Mouse (Mus musculus) left cerebral cortex, postnatal 36 days (tissue): ENCODE data around the gene Dnajc11. TPM values are rescaled to one million over a fixed set of nuclear protein-coding genes. Genes with fewer than 3 reads are reported as not detected.
A peak's percentile ranks its signal among the peaks of the same experiment; 100 is the strongest.

Experiments used
- DNase-seq, 2 experiments: peaks; one replicate each; pipeline ENCODE4 v3.0.0; 2021 to 2022; ENCODE audit warnings: low spot score in 2 of 2, mixed read lengths in 1 of 2
- intact Hi-C: fragments of 180-260 bp; cut with DNase I; formaldehyde crosslinking; loops from one replicate; pipeline ENCODE4 v1.15.1; 2025
- total RNA-seq, 2 experiments: library from RNA; stranded (reverse); gene quantifications; 2 replicates each; pipeline ENCODE4 v1.2.3; 2021

The Dnajc11 gene
- total RNA-seq, 2 experiments from 2014 or later, result 66.0 to 69.2 TPM

- DNase-seq, result peak; percentile 82 to 87
- intact Hi-C loops, result loop anchor here (5.0 kb wide), 1 partner anchor 120 kb away; no protein-coding TSS in a partner anchor
Measured at GRCm38 (mm10) chr4:151977748-151978147, 44.3 kb downstream of the Dnajc11 start.

- intact Hi-C loops, result loop anchor here (2.0 kb wide), 1 partner anchor 50 kb away; no protein-coding TSS in a partner anchor
- DNase-seq, result no peak
Measured at GRCm38 (mm10) chr4:151980699-151981098, 47.2 kb downstream of the Dnajc11 start.

- intact Hi-C loops, result loop anchor here (2.0 kb wide), 1 partner anchor 49 kb away; no protein-coding TSS in a partner anchor
- DNase-seq, result peak; percentile 77 to 78
Measured at GRCm38 (mm10) chr4:151981363-151981762, 47.9 kb downstream of the Dnajc11 start.

- DNase-seq, result no peak
- intact Hi-C loops, result no loop called here
Measured at GRCm38 (mm10) chr4:151983043-151983442, 49.6 kb downstream of the Dnajc11 start.

- DNase-seq, result no peak
- intact Hi-C loops, result no loop called here
Measured at GRCm38 (mm10) chr4:151983560-151983959, 50.1 kb downstream of the Dnajc11 start.

GRCm38 (mm10) chr4:151985886-151986285 lies 52.4 kb downstream of the Dnajc11 start:
- intact Hi-C loops, result no loop called here
- DNase-seq, result no peak

GRCm38 (mm10) chr4:151986650-151987049 lies 53.2 kb downstream of the Dnajc11 start:
- no peak for DNase-seq
- intact Hi-C loops, result no loop called here

GRCm38 (mm10) chr4:151988014-151988341 lies 54.5 kb downstream of the Dnajc11 start:
- intact Hi-C loops, result no loop called here
- no peak for DNase-seq

GRCm38 (mm10) chr4:151988342-151989109 lies 55.0 kb downstream of the Dnajc11 start, which contains the start of gene Thap3:
Gene Thap3, minus strand, starts transcription at chr4:151988997.
- DNase-seq, result peak; percentile 82 to 85
- intact Hi-C loops, result no loop called here

GRCm38 (mm10) chr4:151989110-151989488 lies 55.6 kb downstream of the Dnajc11 start:
- intact Hi-C loops, result no loop called here
- no peak for DNase-seq

GRCm38 (mm10) chr4:151992091-151992490 lies 58.6 kb downstream of the Dnajc11 start:
- intact Hi-C loops, result no loop called here
- DNase-seq, result no peak

- DNase-seq, result no peak
- intact Hi-C loops, result no loop called here
Measured at GRCm38 (mm10) chr4:151993035-151993434, 59.5 kb downstream of the Dnajc11 start.

- no peak for DNase-seq
- intact Hi-C loops, result no loop called here
Measured at GRCm38 (mm10) chr4:151994228-151995171, 61.0 kb downstream of the Dnajc11 start.

GRCm38 (mm10) chr4:151995371-151996172 lies 62.1 kb downstream of the Dnajc11 start:
- DNase-seq, result peak in 1 of 2 experiments; percentile 37
- intact Hi-C loops, result loop anchor here (1.0 kb wide), 1 partner anchor 13 kb away; the partner anchor contains the start of gene Klhl21

- intact Hi-C loops, result loop anchor here (1.0 kb wide), 1 partner anchor 12 kb away; the partner anchor contains the start of gene Klhl21
- peak; percentile 99 for DNase-seq
Measured at GRCm38 (mm10) chr4:151996173-151996950, 62.9 kb downstream of the Dnajc11 start, which contains the start of gene Phf13. Gene Phf13, minus strand, starts transcription at chr4:151996258.

GRCm38 (mm10) chr4:151996951-151997222 lies 63.4 kb downstream of the Dnajc11 start:
- intact Hi-C loops, result loop anchor here (1.0 kb wide), 1 partner anchor 11 kb away; the partner anchor contains the start of gene Klhl21
- DNase-seq, result no peak

- DNase-seq, result no peak
- intact Hi-C loops, result no loop called here
Measured at GRCm38 (mm10) chr4:151997701-151998100, 64.2 kb downstream of the Dnajc11 start.

- intact Hi-C loops, result no loop called here
Measured at GRCm38 (mm10) chr4:151999481-151999880, 66.0 kb downstream of the Dnajc11 start.

GRCm38 (mm10) chr4:152000906-152001305 lies 67.4 kb downstream of the Dnajc11 start:
- intact Hi-C loops, result no loop called here
- peak in 1 of 2 experiments; percentile 47 for DNase-seq

More at GRCm38 (mm10) chr4:151999481-151999880, 66.0 kb downstream of the Dnajc11 start:
- no peak for DNase-seq
